Mouse (Mus musculus) cerebellum, adult 18-20 months (tissue): ENCODE results near the gene Itga10.
A peak's percentile ranks its signal among the peaks of the same experiment; 100 is the strongest.
"Not testable (repeated sequence)": the region's sequence is repeated elsewhere in the genome, so short reads cannot be mapped to it uniquely, and the experiment has no call there.

Experiments
- DNase-seq, 2 experiments: peaks; one replicate each; pipeline ENCODE4 v3.0.0; 2021

The Itga10 gene

GRCm38 (mm10) chr3:96634928-96635879 lies 10.2 kb upstream of the Itga10 start, which contains the start of the genes Pex11b and Gm42957:
Gene Pex11b, plus strand, starts transcription at chr3:96635376.
Gene Gm42957, plus strand, starts transcription at chr3:96635474.
- DNase-seq = peak; percentile 89 to 90

GRCm38 (mm10) chr3:96635906-96636305 lies 9.5 kb upstream of the Itga10 start:
- no peak for DNase-seq

DNA sequence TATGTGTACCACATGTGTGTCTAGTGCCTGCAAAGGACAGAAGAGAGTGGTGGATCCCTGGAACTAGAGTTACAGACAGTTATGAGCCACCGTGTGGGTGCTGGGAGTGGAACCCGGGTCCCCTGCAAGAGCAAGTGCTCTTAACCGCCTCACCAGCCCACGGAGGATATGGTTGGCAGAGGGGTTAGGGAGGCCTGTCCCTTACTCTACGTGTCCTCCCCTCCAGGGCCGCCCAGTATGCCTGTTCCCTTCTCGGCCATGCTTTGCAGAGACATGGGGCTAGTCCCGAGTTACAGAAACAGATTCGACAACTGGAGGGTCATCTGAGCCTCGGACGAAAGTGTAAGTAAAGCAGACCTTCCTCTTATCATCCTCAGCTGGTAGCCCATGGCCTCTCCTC lies 8.9 kb upstream of the Itga10 start:
- DNase-seq = peak in 1 of 2 experiments; percentile 10

DNA sequence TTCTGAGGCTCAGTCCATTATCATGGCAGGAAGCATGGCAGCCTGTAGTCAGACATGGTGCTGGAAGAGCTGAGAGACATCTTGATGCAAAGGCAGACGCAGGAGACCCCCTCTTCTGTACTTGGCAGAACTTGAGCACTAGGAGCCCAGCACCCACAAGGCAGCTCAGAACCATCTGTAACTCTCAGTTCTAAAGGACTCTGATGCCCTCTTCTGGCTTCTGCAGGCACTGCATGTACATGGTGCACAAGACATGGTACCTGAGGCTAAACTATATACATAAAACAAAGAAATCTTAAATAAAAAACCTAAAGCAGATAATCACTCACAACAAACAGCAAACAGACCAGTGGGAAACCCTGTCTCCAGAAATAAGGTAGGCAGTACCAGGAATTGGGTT lies 6.2 kb upstream of the Itga10 start:
- DNase-seq = peak; percentile 66 to 72

DNA sequence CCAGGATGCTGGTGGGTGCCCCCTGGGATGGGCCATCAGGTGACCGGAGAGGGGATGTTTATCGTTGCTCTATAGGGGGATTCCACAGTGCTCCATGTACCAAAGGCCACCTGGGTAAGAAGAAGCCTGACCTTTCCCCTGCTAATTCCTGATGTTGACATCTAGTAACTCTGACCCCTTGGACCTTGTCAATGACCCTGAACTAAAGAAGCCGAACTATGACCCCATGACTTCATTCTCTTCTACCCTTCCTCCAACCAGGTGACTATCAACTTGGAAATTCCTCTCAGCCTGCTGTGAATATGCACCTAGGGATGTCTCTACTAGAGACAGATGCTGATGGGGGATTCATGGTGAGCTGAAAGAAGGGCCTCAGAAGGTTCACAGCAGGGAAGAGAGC lies 2.0 kb downstream of the Itga10 start:
- no peak for DNase-seq

DNA sequence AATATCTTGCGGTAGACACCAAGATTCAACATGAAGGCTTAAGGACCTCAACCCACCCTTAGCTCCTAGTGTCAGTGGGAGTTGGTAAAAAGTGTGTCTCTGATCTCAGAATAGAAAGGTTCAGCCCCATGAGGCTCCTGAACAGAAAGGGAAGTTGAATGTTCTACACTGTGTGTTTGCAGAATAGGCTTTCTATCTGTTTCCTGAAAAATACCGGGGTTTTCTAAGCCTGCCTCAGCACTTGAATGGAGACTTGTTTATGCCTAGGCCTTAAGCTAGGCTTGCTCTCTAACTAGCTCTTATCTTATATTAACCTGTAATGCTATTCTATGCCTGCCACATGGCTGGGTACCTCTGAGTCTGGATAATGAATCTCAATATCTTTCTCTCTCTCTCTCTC lies 15.5 kb downstream of the Itga10 start:
- DNase-seq = no peak

GRCm38 (mm10) chr3:96662731-96663316 lies 17.4 kb downstream of the Itga10 start:
- peak; percentile 13 to 37 for DNase-seq

GRCm38 (mm10) chr3:96663432-96664239 lies 18.3 kb downstream of the Itga10 start:
- DNase-seq = peak; percentile 88 to 92

DNA sequence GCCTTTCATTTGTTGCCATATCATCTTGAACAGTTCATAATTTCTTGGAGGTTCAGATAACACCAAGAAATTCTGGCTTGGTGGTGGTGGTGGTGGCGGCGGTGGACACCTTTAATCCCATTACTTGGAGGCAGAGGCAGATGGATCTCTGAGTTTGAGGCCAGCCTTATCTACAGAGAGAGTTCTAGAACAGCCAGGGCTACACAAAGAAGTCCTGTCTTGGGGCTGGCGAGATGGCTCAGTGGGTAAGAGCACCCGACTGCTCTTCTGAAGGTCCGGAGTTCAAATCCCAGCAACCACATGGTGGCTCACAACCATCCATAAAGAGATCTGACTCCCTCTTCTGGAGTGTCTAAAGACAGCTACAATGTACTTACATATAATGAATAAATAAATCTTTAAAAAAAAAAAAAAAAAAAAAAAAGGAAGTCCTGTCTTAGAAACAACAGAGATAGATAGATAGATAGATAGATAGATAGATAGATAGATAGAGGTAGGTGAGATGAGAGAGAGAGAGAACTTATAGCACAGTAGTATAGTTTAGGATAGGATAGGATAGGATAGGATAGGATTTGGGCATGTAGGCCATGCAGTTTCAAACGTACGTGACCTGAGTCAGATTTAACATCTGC lies 20.5 kb downstream of the Itga10 start:
- not testable (repeated sequence) for DNase-seq

- DNase-seq = no peak
These were observed 21.5 kb downstream of the Itga10 start for GRCm38 (mm10) chr3:96666916-96667315.

DNA sequence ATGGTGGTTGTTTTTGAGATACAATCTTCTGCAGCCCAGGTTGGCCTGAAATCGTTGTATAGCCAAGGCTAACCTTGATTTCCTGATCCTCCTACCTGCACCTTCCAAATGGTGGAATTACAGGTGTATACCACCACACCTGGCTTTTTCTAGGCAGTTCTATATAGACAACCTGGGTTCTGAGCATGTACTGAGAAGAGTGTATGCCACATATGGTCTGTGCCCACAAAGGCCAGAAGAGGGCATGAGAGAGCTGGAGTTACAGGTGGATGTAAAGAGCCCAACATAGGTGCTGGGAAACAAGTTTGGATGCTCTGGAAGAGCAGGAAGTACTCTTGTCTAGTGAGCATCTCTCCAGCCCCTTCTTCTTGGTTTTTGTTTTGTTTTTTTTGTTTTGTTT lies 21.9 kb downstream of the Itga10 start:
- no peak for DNase-seq

DNA sequence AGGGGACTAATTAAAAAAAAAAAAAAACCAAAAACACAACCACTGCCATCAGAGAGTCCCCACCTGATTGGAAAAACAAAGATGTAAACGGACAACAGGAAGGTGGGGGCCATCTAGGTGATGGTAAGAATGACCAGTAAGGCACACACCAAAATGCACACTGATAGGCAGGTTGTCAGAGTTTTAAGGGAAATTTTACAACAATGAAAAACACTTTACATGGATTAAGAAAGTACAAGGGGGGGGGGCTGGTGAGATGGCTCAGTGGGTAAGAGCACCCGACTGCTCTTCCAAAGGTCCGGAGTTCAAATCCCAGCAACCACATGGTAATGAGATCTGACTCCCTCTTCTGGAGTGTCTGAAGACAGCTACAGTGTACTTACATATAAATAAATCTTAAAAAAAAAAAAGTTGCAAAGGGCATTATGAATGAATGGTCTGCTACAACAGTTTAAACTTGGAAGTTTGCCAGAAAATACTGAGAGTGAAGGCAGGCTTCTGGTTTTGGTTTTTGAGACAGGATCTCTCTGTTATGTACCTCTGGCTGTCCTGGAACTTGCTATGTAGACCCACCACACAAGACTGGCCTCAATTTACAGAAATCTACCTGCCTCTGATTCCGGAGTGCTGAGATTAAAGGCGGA lies 23.2 kb downstream of the Itga10 start:
- no peak for DNase-seq

DNA sequence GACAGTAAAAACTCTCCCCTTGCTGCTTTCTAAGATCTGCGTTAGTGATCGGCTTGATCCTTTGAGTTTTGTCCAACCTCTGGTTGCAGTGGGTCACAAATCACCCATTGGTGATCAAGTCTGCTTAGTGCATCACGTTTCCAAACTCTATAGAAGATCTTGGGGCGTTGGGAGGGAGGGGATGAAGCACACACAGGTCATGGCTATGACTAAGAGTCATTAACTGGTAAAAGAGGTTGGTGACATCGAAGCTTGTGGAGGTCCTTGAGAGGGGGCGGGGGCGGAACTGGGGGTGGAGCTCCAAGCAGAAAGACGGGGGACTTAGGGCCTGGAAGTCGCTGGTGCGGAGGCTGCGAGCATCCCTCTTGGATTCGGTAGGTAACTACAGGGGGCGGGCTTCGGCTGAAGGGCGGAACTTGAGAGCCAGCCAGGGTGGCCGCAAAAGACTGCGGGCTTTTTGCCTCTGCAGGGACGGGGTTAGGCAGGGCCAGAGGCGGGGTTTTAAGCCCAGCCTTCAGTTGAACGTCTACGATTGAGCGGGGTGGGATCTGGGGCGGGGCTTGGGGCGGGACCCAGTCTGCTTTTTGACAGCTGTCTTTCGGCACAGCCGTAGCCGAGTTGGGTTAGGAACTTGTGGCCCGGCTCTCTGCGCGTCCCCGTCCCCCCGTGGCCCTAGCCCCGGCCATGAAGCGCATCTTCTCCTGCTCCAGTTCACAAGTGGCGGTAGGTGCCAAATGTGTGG lies 24.5 kb downstream of the Itga10 start, which contains the start of gene Ankrd35:
Gene Ankrd35 (plus strand): TSS at position 405 of the 742 bp plus-strand sequence.
- DNase-seq = peak; percentile 79 to 84

DNA sequence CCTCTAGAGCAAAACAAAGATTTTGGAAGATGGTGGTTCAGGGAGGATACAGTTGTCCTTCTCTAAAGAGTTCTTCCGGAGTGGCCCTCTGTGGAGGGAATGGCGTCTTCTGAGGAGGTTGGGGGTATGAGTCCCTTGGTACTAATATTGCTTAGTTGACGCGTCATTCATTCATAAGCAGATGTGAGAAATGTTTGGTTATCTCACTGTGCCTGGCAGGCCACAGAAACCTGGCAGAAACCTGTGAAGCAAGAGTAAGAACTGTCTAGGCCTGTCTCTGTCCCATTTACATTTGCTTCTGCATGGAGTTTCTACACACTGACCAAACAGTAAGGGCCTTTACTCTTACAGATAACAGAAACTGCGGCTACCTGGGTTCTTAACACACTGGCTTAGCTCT lies 26.1 kb downstream of the Itga10 start:
- DNase-seq = no peak

DNA sequence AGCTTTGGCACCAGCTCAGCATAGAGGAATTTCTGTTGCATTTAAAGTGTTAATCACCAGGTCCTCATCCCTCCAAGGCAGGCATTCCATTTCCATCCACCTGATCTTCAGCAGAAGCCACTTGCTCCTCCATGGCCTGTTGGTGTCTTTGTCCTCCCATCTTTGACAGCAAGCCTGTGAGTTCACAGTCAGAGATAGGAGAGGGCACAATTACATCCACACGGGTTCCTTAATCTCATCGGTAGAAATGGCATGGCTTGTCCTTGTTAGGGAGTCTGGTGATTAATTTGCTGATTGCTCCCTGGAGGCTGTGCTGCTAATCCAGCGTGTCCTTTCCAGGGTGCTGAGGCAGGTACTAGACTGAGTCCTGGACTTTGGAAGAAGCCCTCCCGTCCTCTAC lies 28.1 kb downstream of the Itga10 start:
- no peak for DNase-seq

DNA sequence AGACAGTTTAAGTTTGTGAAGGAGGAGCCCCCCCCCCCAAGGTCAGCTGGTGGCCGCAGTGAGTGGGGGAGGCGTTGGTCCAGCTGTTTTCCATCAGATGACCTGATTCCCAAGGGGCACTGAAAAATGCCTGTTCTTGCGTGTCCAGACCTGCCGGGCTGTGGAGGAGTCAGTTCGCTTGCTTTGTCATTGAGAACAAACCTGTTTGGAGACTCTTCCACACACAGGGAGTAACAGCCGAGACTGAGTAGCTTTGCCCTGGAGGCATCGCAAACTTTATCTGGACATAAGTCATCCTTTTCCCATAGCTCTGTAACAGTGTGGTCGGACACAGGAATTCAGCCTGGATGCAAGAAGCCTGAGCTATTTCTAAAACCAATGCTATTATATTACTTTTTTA lies 29.1 kb downstream of the Itga10 start:
- no peak for DNase-seq

GRCm38 (mm10) chr3:96675171-96675570 lies 29.8 kb downstream of the Itga10 start:
- DNase-seq = no peak

DNA sequence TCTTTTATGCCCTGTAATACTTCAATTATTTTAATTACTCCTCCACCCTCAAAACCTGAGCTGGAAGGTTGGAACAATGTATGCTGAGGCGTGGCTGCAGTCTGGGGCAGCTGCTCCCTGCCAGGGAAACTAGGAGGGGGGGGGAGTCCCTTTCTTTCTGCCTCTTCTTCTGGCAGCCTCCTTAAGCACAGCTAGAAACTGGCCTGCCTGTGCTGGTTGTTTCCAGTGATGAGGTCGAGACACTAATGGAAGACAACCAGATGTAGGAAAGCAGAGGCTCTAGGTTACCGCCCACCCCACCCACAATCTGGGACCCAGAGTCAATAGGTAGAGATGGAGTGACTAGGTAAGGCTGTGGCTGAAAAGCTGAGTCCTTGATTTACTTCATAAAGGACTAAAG lies 30.3 kb downstream of the Itga10 start:
- DNase-seq = no peak

GRCm38 (mm10) chr3:96678456-96678855 lies 33.1 kb downstream of the Itga10 start:
- DNase-seq = no peak

DNA sequence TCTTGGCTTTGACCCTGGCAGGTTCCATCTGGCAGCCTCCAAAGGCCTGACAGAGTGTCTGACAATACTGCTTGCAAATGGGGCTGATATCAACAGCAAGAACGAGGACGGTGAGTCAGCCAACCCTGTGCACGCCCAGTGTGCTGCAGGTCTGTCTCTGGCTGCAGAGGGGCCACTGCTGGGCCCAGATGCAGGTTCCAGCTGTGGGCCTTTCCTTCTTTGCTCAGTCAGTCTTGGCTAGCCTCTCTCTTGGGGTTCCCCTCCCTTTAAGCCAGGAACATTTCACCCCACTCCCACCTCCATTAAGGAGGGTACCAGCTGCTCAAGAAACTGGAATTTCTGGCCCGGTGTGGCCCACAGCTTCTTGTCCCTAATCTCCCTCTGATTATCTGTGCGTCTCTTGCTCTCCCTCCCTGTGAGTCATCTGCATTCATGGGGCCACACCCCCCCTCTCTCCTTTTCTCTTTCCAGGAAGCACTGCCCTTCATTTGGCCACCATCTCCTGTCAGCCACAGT lies 33.8 kb downstream of the Itga10 start:
- no peak for DNase-seq
